Mouse (Mus musculus) liver, embryonic 14.5 days (tissue): Measurements from ENCODE around the gene Slc46a1. TPM values are rescaled to one million over a fixed set of nuclear protein-coding genes. Genes with fewer than 3 reads are reported as not detected.
A peak's percentile ranks its signal among the peaks of the same experiment; 100 is the strongest.

ENCODE experiments used
- ATAC-seq: fragments of 200-750 bp; cut with Nextera tagmentation; 2 replicates; pipeline ENCODE4 v1.8.0; 2017; ENCODE audit warnings: moderate number of reproducible peaks, mild to moderate bottlenecking, moderate library complexity; ENCODE audit not compliant: insufficient read depth
- DNase-seq, 3 experiments: peaks; one replicate each; pipeline ENCODE4 v3.0.0-alpha.2; 2012 to 2013; ENCODE audit warnings: low read depth in 3 of 3, low spot score in 3 of 3
- H3K27ac ChIP-seq: fragments of 300-500 bp; sonication (generic); 2 replicates; pipeline ENCODE4 v1.5.1; 2014; ENCODE audit warnings: moderate library complexity, mild to moderate bottlenecking, control low read depth, inconsistent platforms
- H3K27me3 ChIP-seq: fragments of 300-500 bp; sonication (generic); 2 replicates; pipeline ENCODE4 v1.6.1; 2014; ENCODE audit warnings: mild to moderate bottlenecking, low read length, moderate library complexity; ENCODE audit not compliant: control insufficient read depth, insufficient read depth
- H3K36me3 ChIP-seq: fragments of 300-500 bp; sonication (generic); replicated peaks from 2 replicates; pipeline ENCODE4 v1.6.1; 2014; ENCODE audit warnings: low read depth; ENCODE audit not compliant: control insufficient read depth, insufficient read depth
- H3K4me1 ChIP-seq, 2 experiments: fragments of 200-500 bp in 1 of 2; fragments of 300-500 bp in 1 of 2; sonication (generic) in 1 of 2; replicated peaks; 2 replicates each; pipeline ENCODE4 v1.6.1; 2012 to 2014; ENCODE audit warnings: antibody characterized with exemption in 1 of 2, inconsistent platforms in 1 of 2, low read length in 1 of 2; ENCODE audit not compliant: control insufficient read depth in 2 of 2, insufficient read depth in 2 of 2
- H3K4me2 ChIP-seq: fragments of 300-500 bp; sonication (generic); 2 replicates; pipeline ENCODE4 v1.6.1; 2014; ENCODE audit warnings: low read depth, mild to moderate bottlenecking, control low read depth, moderate library complexity
- H3K4me3 ChIP-seq, 2 experiments: fragments of 200-500 bp in 1 of 2; fragments of 300-500 bp in 1 of 2; sonication (generic) in 1 of 2; 2 replicates each; pipeline ENCODE4 v1.5.1; 2012 to 2014; ENCODE audit warnings: low read depth in 2 of 2, low read length in 2 of 2, mild to moderate bottlenecking in 2 of 2, control low read depth in 1 of 2, inconsistent platforms in 1 of 2, moderate library complexity in 1 of 2; ENCODE audit not compliant: insufficient read depth in 1 of 2
- H3K9ac ChIP-seq: fragments of 300-500 bp; sonication (generic); replicated peaks from 2 replicates; pipeline ENCODE4 v1.6.1; 2014; ENCODE audit warnings: mild to moderate bottlenecking, control low read depth, moderate library complexity
- H3K9me3 ChIP-seq: fragments of 300-500 bp; sonication (generic); 2 replicates; pipeline ENCODE4 v1.6.1; 2016; ENCODE audit warnings: low read length, mixed read lengths; ENCODE audit not compliant: control insufficient read depth
- CTCF ChIP-seq: IDR thresholded peaks from 2 replicates; pipeline ENCODE4 v1.5.1; 2016; ENCODE audit warnings: antibody characterized with exemption, low read depth, control low read depth
- EP300 ChIP-seq: IDR thresholded peaks from 2 replicates; pipeline ENCODE4 v1.6.1; 2016; ENCODE audit warnings: antibody characterized with exemption, low read depth
- WGBS: fragments of 180-500 bp; shearing (Covaris S2); extraction: QIAGEN DNeasy Blood & Tissue Kit; methylation state at CpG from one replicate; pipeline ENCODE4 v1.1.7; 2014; ENCODE audit not compliant: insufficient replicate concordance; 5-methylcytosine and 5-hydroxymethylcytosine counted together
- polyA plus RNA-seq, 2 experiments: library from polyadenylated mRNA; depleted of rRNA in 1 of 2; stranded (reverse) in 1 of 2; unstranded in 1 of 2; fragments of >200 nt; fragmentation: Nextera tagmentation in 1 of 2; extraction: Ambion mirVana in 1 of 2; gene quantifications; 2 replicates each; pipeline versions ENCODE4 v1.2.1 to v1.2.3; 2012 to 2014

Gene Slc46a1
- polyA plus RNA-seq (2012; rRNA removed) (3.7 and 4.9 TPM in 2 replicates), polyA plus RNA-seq (2014; fragmentation: Nextera tagmentation; extraction: Ambion mirVana) (5.0 and 5.8 TPM in 2 replicates)

DNA sequence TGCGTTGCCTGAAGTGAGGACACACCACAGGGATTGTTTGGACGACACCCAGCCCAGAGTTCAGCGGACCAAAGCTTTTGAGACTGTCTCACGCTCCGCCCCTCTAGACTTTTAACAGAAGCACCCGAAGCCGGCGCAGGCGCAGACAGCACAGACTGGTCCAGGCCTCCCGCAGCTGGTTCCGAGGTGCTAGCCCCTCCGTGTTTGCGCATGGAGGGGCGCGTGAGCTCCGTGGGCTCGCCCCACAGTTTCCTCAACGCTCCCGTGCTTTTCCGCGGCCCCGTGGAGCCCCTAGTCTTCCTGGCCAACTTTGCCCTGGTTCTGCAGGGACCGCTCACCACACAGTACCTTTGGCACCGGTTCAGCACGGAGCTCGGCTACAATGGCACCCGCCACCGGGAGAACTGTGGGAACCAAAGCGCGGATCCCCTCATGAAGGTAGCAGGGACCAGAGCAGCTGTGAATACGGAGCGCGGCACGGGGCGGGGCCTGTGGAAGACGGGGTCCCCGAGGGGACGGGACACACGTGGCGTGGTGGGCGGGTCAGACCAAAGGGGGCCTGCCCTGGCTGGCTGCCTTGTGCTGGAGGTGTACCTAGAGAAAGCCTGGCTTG lies at the start of gene Slc46a1:
TSS of gene Slc46a1 (plus strand) at position 130 of the 613 bp plus-strand sequence.
- H3K4me2 ChIP-seq = peak within 1 kb of the TSS; percentile 83
- H3K27me3 ChIP-seq = no peaks in the 10 kb centered on the region
- peak within 1 kb of the TSS; percentile 61 to 72 for H3K4me3 ChIP-seq
- H3K4me1 ChIP-seq = peaks cover 9 to 25% of the 10 kb centered on the region in 2 experiments
- no peak for TF ChIP-seq CTCF
- no peak for TF ChIP-seq EP300
- ATAC-seq = peak; percentile 81
- H3K9ac ChIP-seq = peak within 1 kb of the TSS; percentile 55
- H3K36me3 ChIP-seq = no peaks in the 10 kb centered on the region
- no peaks in the 10 kb centered on the region for H3K9me3 ChIP-seq
- H3K27ac ChIP-seq = no peak within 1 kb of the TSS
- peak in 2 of 3 experiments; percentile 26 to 41 for DNase-seq
- WGBS = under 1% methylated on average over 41 of the region's 41 CpGs

DNA sequence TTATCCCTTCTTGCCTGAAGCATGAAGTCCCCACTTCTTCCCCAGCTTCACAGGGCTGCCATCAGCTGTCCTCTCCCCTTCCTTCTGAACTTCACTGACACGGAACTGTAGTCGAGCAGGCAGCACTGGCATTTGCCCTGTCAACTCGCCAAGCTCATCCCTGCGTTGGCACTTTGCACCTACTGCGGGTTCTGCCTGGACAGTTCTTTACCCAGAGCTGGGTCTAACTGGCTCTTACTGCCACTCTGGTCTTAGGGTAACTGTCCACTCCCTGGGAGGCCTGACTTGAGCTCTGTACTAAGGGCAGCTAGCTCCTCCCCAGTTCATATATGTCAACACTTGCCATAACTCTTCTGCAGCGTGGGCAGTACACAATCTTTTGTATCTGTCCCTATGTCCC lies 48.6 kb upstream of the Slc46a1 start:
- ATAC-seq (no peak), DNase-seq (no peak)
- H3K4me2 ChIP-seq = no peak overlapping the region
- H3K4me1 ChIP-seq = peaks cover 0 to 2% of the 10 kb centered on the region in 2 experiments; a peak in 2 of 4 replicates
- no peaks in the 10 kb centered on the region for H3K36me3 ChIP-seq
- H3K27me3 ChIP-seq = no peaks in the 10 kb centered on the region
- TF ChIP-seq CTCF (no peak), EP300 (no peak)
- no peak overlapping the region for H3K4me3 ChIP-seq
- WGBS = 62% methylated on average over 6 of the region's 6 CpGs
- no peak overlapping the region for H3K9ac ChIP-seq
- no peak overlapping the region for H3K27ac ChIP-seq
- no peaks in the 10 kb centered on the region for H3K9me3 ChIP-seq

DNA sequence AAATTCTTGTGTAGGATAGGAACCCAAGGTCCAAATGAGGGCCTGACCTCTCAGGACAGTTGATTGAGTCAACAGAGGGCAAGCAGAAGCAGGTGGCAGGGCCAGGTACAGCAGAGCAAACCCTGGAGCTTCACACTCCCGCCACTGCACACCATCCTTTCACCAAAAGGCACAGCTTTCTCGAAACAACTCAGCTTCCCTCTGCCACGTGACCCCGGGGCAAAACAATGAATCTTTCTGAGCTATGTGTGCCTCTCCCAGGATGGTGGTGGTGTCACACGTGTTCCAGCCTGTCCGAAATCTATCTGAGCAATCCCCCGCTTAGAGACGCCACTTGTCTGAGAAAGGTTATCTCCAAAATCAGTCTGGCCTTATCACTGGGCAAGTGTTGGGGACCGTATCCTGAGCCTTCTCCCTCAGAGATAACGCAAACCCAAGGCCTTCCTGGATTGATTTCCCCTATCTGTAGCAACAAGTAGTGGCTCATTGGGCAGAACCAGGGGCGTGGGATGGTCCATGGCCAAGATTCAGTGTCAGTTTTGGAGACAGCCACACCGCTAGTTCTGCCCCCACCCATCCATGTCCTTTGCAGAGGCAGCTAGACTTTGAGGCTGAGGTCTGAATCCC lies 45.1 kb upstream of the Slc46a1 start:
- no peaks in the 10 kb centered on the region for H3K9me3 ChIP-seq
- no peak overlapping the region for H3K27ac ChIP-seq
- no peaks in the 10 kb centered on the region for H3K27me3 ChIP-seq
- DNase-seq = no peak
- peaks cover 0 to 2% of the 10 kb centered on the region in 2 experiments; a peak in 2 of 4 replicates for H3K4me1 ChIP-seq
- 7% methylated on average over 12 of the region's 12 CpGs for WGBS
- TF ChIP-seq EP300 = no peak
- TF ChIP-seq CTCF = no peak
- ATAC-seq = no peak
- no peaks in the 10 kb centered on the region for H3K36me3 ChIP-seq
- no peak overlapping the region for H3K4me2 ChIP-seq
- H3K9ac ChIP-seq = no peak overlapping the region
- H3K4me3 ChIP-seq = no peak overlapping the region

DNA sequence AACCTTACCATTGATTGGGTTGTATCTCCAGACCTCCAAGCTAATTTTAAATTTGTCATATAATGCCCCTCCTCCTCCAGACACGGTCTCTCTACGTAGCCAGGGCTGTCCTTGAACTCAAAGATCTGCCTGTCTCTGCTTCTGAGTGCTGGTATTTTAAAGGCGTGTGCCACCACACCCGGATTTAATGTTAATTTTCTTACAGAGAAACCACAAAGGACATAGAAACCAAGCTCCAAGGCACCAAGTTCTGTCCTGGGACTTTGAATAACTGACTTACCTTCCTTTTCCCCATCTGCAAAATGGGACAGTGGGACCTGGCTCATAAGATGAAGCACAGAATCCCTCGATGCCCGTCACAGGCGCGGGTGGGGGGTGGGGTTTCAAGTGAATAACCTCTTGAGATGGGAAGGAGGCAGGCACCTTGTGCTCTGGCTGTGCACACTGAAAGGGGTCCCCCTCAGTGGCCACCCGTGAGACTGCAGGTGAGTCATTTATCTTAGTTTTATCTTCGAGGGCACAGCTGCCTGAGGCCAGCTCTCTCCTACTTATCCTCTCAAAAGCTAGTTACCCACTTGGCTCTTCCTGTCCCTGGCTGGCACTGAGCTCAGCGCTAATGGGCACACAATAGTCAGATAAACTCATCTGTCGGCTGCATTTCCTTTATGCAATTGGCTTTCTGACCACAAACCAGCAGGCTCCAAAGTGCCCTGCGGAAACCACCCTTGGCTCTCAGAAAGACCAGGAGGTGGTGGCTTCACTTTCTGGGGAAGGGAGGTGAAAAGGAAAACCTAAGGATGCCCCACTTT lies 44.1 kb upstream of the Slc46a1 start:
- Histone ChIP-seq H3K27me3 (no peaks in the 10 kb centered on the region), H3K27ac (no peak overlapping the region), H3K36me3 (no peaks in the 10 kb centered on the region), H3K9ac (no peak overlapping the region), H3K4me1 (peaks cover 0 to 2% of the 10 kb centered on the region in 2 experiments; a peak in 2 of 4 replicates), H3K4me2 (no peak overlapping the region), H3K9me3 (no peaks in the 10 kb centered on the region), H3K4me3 (no peak overlapping the region)
- no peak for ATAC-seq
- TF ChIP-seq EP300 (no peak), CTCF (no peak)
- WGBS = 34% methylated on average over 13 of the region's 13 CpGs
- no peak for DNase-seq
